Mouse (Mus musculus): ENCODE results near the gene Defa35. TPM values are rescaled to one million over a fixed set of nuclear protein-coding genes. Genes with fewer than 3 reads are reported as not detected.

The Defa35 gene
- polyA plus RNA-seq (2014; fragmentation: Illumina TruSeq; extraction: RNeasy Lipid Tissue Mini Kit (QIAGEN cat#74804); ENCODE audit: low read depth, low replicate concordance), result not detected

GRCm38 (mm10) chr8:21064738-21065137 lies at the start of gene Defa35:
Defa35 (plus strand) TSS chr8:21065038.

DNA sequence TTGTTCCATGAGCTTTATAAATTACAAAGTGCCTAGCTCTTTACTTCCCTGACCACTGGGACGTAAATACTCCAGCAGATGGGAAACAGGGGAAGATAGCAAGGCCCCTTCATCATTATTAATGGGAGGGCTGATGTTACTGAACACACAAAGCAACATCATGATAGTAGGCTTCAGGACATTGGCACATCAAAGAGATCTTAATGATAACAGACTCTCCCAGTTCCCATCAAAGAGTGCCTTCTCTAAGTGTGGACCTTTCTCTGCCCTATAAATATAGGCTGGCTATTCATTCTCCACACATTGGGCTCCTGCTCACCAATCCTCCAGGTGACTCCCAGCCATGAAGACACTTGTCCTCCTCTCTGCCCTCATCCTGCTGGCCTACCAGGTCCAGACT lies 39.6 kb upstream of the Defa35 start, which contains the start of gene Defa21:
TSS of gene Defa21 (plus strand) at position 301 of the 400 bp plus-strand sequence.

GRCm38 (mm10) chr8:21054747-21055146 lies 10.1 kb upstream of the Defa35 start, which contains the start of gene Defa23:
Defa23 (plus strand) TSS chr8:21055047.

DNA sequence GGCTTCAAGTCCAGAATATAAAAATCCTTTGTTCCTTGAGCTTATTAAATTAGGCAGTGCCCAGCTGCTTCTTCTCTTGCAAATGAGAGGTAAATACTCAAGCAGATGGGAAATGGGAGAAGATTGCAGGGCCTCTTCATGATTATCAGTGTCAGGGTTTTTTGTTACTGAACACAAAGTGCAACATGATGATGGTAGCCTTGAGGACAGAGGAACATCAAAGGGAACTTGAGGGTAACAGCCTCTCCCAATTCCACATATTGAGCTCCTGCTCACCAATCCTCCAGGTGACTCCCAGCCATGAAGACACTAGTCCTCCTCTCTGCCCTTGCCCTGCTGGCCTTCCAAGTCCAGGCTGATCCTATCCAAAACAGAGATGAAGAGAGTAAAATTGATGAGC lies 19.3 kb downstream of the Defa35 start, which contains the start of gene Defa25:
TSS of gene Defa25 (plus strand) at position 301 of the 400 bp plus-strand sequence.

GRCm38 (mm10) chr8:21095950-21096349 lies 31.1 kb downstream of the Defa35 start, which contains the start of gene Gm14851:
Gm14851 (minus strand) TSS chr8:21096050.

Other genes starting within 250 kb of the Defa35 start
- gene Defb33, start 172.4 kb upstream of the Defa35 start, polyA plus RNA-seq (2014; fragmentation: Illumina TruSeq; extraction: RNeasy Lipid Tissue Mini Kit (QIAGEN cat#74804); ENCODE audit: low read depth, low replicate concordance), result 2.6 TPM
- gene Gm15056, start 162.4 kb upstream of the Defa35 start, polyA plus RNA-seq (2014; fragmentation: Illumina TruSeq; extraction: RNeasy Lipid Tissue Mini Kit (QIAGEN cat#74804); ENCODE audit: low read depth, low replicate concordance), result 40.0 TPM
- 108 TPM for gene Gm6040, start 143.0 kb upstream of the Defa35 start, polyA plus RNA-seq (2014; fragmentation: Illumina TruSeq; extraction: RNeasy Lipid Tissue Mini Kit (QIAGEN cat#74804); ENCODE audit: low read depth, low replicate concordance)
- gene AY761185, start 120.3 kb upstream of the Defa35 start, polyA plus RNA-seq (2014; fragmentation: Illumina TruSeq; extraction: RNeasy Lipid Tissue Mini Kit (QIAGEN cat#74804); ENCODE audit: low read depth, low replicate concordance), result 548 TPM
- not detected for gene Defa21, start 39.5 kb upstream of the Defa35 start, polyA plus RNA-seq (2014; fragmentation: Illumina TruSeq; extraction: RNeasy Lipid Tissue Mini Kit (QIAGEN cat#74804); ENCODE audit: low read depth, low replicate concordance)
- not detected for gene Defa23, start 10.0 kb upstream of the Defa35 start, polyA plus RNA-seq (2014; fragmentation: Illumina TruSeq; extraction: RNeasy Lipid Tissue Mini Kit (QIAGEN cat#74804); ENCODE audit: low read depth, low replicate concordance)
- gene Defa25, start 19.4 kb downstream of the Defa35 start, polyA plus RNA-seq (2014; fragmentation: Illumina TruSeq; extraction: RNeasy Lipid Tissue Mini Kit (QIAGEN cat#74804); ENCODE audit: low read depth, low replicate concordance), result not detected
- not detected for gene Gm14851, start 31.0 kb downstream of the Defa35 start, polyA plus RNA-seq (2014; fragmentation: Illumina TruSeq; extraction: RNeasy Lipid Tissue Mini Kit (QIAGEN cat#74804); ENCODE audit: low read depth, low replicate concordance)
- gene Defa30, start 69.6 kb downstream of the Defa35 start, polyA plus RNA-seq (2014; fragmentation: Illumina TruSeq; extraction: RNeasy Lipid Tissue Mini Kit (QIAGEN cat#74804); ENCODE audit: low read depth, low replicate concordance), result not detected
- gene Defa22, start 97.2 kb downstream of the Defa35 start, polyA plus RNA-seq (2014; fragmentation: Illumina TruSeq; extraction: RNeasy Lipid Tissue Mini Kit (QIAGEN cat#74804); ENCODE audit: low read depth, low replicate concordance), result not detected
- gene Defa31, start 126.6 kb downstream of the Defa35 start, polyA plus RNA-seq (2014; fragmentation: Illumina TruSeq; extraction: RNeasy Lipid Tissue Mini Kit (QIAGEN cat#74804); ENCODE audit: low read depth, low replicate concordance), result 1.4 TPM
- not detected for gene Gm15293, start 136.5 kb downstream of the Defa35 start, polyA plus RNA-seq (2014; fragmentation: Illumina TruSeq; extraction: RNeasy Lipid Tissue Mini Kit (QIAGEN cat#74804); ENCODE audit: low read depth, low replicate concordance)
- gene Gm15292, start 184.7 kb downstream of the Defa35 start, polyA plus RNA-seq (2014; fragmentation: Illumina TruSeq; extraction: RNeasy Lipid Tissue Mini Kit (QIAGEN cat#74804); ENCODE audit: low read depth, low replicate concordance), result not detected